Mouse (Mus musculus): ENCODE results near the gene Ankrd55.
A peak's percentile ranks its signal among the peaks of the same experiment; 100 is the strongest.
"Not testable (repeated sequence)": the region's sequence is repeated elsewhere in the genome, so short reads cannot be mapped to it uniquely, and the experiment has no call there.

The Ankrd55 gene

DNA sequence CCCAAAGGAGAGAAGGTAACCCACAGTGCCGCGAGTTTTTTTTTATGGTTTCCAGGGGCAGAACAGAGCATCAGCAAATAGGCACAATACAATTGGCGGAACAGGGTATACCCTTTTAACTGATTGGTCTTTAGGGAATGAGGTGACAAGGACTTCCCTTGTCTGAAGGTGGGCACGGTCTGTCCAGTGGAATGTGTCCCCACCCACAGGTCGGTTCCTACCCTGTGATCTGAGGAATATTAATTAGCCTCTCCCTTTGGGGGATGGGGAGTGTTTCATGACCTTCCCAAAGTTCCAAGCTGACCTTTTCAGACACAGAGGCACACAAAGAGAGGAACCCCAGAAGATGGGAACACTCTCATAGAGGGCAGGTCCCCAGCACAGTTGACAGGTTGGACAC lies 124.6 kb downstream of the Ankrd55 start:
- no peak for DNase-seq (ENCODE audit: low spot score)

DNA sequence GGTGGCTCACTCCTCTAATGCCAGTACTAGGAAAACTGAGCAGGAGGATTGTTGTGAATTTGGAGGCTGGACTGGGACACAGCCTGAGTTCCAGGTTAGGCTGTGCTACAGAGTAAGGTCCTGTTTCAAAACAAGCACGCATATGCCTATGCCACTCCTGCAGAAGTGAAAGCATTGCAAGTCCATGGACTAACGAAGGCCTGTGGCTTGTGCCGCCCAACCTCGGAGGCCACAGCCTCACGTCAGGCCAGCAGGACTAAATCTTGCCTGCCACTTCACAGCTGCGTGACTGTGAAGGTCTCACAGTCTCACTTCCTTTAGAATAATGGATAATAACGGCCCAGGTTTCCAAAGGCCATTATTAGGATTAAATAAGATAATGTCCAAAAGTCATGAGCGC lies 125.4 kb downstream of the Ankrd55 start:
- no peak for DNase-seq (ENCODE audit: low spot score)

DNA sequence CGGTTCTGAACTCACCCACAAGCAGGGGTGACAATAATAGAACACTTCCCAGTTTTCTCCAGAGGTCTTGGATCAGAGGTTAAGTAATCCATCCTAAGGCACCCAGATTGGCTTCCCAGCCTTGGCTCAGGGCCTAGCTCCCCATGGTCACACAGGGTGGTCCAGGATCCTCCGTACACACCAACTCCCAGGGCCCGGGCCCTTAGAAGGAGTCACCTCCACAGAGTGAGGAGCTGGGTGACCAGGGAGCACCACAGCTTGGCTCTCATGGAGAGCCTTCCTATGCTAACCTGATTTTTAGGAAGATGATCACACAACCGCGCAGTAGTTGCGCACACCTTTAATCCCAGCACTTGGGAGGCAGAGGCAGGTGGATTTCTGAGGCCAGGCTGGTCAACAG lies 127.6 kb downstream of the Ankrd55 start:
- DNase-seq (ENCODE audit: low spot score), result no peak

DNA sequence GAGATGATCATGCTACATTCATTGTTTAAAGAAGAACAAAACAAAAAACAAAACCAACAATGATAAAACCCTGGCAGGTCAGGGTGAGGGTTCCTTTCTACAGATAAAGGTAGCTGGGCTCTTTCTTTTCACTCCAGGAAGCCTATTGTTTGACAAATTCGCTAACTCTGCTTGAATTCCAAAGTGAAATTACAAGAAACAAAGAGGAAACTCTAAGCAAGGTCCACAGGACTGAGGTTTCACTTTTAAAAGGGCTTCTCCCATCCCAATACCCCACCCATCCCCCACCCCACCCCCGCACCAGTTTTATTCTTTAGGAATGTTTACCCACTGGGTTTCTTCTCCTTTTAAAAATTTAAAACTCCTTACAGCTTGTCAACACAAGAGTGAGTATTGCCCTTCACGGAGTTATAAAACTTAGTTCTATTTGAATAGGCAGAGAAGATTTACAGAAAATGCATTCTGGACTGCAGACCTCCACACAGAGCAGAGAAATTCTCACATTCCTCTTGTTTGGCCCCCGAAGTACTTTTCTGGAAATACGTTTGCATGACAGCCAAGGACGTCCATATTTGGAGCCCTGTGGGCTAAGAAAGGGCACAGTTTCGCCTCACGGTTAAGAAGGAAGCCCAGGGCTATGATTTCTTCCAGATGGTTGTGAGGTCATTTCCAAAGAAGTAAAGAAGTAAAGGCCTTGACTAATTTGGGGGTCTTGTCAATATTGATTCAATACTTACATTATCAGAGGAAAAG lies 128.3 kb downstream of the Ankrd55 start:
- DNase-seq (ENCODE audit: low spot score), result peak; percentile 70

DNA sequence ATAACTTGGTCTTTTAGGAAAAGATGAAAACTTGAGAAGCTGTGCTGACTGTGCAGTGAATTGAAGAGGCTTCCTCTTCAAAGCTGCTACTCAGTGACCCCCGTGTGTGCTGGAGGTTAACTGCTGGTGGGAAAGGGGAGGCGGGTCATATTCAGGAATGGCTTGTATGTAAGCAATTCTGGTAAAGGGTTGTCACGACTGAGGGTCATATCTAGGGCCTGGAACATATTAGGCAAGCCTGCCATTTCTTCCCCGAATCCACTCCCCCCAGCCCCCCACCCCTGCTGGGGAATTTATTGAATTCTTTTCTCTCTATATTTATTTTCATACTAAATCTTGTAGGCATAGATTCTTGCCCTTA lies 128.9 kb downstream of the Ankrd55 start:
- peak; percentile 79 for DNase-seq (ENCODE audit: low spot score)

DNA sequence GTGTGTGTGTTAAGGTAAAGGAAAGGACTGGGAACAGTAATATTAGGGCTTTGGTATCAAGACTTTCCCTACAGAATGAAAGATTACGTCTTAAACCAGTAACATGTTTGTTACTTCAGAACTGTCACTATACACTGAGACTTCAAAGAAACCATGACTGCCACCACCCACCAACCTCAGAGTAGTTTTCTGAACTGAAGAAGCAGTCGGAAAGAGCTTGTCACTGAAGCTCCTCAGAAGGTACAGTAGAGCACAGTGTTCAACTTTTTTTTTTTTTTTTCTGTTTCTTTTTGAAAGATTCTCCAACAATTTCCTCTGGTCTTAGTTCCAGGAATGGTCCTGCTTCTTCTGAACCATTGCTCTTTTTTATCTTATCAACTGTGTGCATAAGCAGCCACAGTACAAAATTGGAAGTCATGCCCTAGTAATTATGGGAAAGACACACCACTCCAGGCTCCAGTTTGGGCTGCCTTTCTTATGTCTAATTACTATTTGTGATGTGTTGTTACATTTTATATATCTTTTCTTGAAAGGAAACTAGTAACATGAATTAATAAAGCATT lies 129.7 kb downstream of the Ankrd55 start:
- no peak for DNase-seq (ENCODE audit: low spot score)

DNA sequence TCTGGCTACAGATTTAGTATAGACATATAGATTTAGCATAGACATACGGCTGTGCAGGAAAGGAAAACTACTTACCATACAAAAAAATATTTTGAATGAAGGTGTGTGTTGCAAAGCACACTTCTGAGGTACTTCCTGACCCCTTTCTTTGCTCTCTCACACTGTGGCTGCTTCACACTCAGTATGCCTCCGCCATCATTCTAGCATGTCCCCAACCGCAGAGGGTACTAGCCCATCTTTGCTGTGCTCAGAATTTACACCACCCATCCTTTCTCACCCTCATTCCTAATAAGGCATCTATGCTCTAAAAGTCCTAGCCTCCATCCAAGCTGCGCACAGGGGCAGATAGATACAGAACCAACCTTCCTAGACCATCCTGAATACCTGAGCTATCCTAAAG lies 130.3 kb downstream of the Ankrd55 start:
- no peak for DNase-seq (ENCODE audit: low spot score)

DNA sequence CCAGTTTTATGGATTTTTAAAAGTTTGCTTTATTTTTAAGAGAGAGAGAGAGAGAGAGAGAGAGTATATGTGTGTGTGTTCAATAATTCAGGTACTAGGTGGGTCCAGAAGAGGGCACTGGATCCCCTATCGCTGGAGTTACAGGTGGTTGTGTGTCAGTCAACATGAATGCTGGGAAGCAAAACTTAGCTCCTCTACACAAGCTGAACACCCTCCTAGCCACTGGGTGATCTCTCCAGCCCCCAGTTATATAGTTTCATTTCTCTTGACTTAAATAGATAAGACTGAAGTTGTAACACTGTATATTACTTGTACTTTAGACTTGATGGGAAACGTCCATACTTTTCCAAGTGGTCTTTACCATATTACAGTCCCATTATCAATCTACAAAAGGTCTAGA lies 136.0 kb downstream of the Ankrd55 start:
- no peak for DNase-seq (ENCODE audit: low spot score)

DNA sequence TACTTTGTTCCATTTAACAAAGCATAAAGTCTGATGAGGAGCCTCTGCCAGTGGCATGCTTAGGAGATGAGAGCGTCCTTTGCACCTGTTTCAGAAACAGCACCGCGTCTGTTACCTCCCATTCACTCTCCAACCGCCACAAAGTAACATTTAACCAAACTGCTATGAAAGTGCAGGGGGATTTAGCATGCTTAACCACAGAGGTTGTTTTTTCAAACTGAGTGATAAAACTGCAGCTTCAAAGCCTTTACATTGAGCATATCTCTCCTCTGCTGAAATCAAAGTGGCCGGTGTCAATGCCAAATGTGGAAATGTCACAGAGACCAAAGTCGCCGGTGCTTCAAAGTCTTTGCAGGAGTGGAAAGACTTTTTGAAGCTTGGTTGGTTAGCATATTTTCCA lies 136.4 kb downstream of the Ankrd55 start:
- no peak for DNase-seq (ENCODE audit: low spot score)

DNA sequence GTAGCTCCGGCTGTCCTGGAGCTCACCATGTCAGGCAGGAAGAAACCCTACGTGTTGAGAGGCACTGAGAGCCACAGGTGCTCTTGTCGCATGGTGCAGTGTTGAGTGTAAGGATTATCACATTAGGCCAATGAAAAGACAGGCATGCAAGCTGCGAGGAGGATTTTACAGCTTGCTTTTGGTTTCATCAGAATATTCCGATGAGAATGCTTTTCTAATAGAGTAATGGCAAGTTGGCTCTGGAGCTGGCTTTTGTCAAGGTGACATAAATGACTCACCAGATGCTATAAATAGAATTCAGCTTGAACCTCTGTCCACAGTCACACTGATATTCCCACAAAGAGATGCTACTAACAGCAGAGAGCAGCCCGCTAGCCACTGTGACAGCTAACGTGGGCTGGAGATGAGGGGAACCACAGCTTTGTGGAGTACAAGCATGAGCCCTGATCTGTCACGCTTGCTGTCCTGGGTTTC lies 137.0 kb downstream of the Ankrd55 start:
- no peak for DNase-seq (ENCODE audit: low spot score)

DNA sequence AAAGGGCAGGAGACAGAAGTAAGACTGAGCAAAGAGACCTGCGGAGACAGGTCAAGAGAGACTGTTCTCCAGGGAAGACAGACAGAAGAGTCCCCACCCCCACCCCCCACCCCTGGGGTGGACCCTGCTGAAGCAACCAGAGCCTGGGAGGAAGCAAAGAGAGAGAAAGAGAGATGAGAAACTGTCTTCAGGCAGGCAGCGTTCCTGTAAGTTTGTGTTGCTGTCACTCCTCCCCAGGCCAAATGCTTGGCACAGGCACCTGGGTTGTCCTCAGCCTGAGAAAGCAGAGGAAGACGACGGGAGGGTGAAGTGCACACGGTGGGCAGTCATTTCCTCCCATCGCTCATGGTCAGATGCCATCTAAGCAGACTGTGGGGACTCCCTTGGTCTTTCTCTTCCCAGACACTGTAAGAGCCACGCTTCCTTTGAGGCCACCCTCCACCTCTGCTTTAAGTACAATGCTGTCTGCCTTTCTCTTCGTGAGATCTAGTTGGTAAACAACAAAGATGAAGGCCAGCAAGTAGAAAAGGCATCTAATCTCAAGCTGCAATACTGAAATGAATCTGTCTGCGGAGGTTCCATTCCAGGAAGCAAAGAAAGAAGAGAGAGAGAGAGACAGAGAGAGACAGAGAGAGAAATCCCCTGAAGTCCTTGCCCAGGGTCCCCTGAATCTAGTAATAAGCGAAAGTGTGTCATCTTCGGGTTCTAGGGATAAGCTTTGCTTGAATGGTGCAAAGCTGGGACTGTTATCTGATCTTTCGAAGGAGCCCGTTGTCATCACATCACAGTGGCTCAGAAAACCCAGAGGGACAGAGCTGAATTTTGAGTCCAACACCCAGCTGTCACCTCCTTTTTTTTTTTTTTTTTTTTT lies 138.2 kb downstream of the Ankrd55 start:
- no peak for DNase-seq (ENCODE audit: low spot score)

DNA sequence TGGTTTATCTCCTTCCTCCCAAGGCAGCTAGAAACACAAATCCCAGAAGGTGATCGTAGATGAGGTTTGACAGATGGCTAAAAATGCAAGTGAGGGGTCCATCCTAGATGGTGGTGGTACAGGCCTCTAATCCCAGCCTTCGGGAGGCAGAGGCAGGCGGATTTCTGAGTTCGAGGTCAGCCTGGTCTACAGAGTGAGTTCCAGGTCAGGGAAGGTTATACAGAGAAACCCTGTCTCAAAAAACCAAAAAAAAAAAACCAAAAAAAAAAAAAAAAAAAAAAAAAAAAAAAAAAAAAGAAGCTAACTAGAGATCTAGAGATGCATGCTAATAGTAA lies 138.9 kb downstream of the Ankrd55 start:
- DNase-seq (ENCODE audit: low spot score), result not testable (repeated sequence)

DNA sequence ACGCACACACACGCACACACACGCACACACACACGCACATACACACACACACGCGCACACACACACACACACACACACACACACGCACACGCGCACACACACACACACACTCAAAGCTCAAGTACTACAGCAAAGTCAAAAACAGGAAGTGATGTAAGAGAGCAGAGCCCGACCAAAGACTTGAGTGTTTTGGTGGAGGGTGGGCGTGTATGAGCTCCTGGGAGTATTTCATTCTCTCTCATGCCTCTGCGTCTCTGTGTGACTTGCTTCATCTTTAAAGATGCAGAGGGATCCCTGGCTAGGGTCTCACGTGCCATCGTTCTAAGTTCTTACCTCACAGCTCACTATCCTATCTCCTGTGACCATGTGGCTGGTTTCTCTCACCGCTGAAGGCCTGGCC lies 139.3 kb downstream of the Ankrd55 start:
- DNase-seq (ENCODE audit: low spot score), result no peak

DNA sequence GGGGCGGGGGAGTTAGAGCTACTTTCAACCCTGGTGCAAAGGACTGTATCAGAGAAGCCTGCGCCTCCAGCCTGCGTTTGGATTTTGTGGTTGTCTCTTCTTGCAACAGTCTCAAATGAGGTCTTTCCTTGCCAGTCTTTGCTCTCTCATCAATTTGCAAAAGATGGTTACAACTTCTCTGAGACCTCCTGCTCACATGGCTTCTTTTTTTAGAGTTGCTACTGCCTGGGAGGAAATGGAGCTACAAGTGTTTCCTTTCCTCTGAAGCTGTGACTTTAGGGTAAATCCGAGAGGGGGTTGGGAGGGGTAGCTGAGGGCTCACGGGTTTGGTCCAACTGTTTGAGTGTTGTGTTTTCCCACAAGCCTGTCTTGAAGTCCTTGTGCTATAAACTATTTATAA lies 145.0 kb downstream of the Ankrd55 start:
- no peak for DNase-seq (ENCODE audit: low spot score)
